Mouse (Mus musculus): Measurements from ENCODE around the gene Vapa.

GRCm38 (mm10) chr17:65562761-65563160 is 50.6 kb downstream of the Vapa start:
- TF ChIP-seq POLR2A (IDR thresholded peaks at IDR 0.05; ENCODE audit: low read depth, low read length) (no peak), CTCF (IDR thresholded peaks at IDR 0.05; ENCODE audit: extremely low read depth, insufficient read length, insufficient replicate concordance, low read depth, low read length) (no peak)

Measured in small intestine, adult 2 months (tissue).